Mouse (Mus musculus) bone marrow macrophage, adult 2 months (primary cell): ENCODE data around the gene Fndc8. TPM values are rescaled to one million over a fixed set of nuclear protein-coding genes. Genes with fewer than 3 reads are reported as not detected.

ENCODE experiments used
- H3K27ac ChIP-seq: 2 replicates; pipeline ENCODE4 v1.5.1; 2012; ENCODE audit warnings: low read depth, low read length; ENCODE audit not compliant: insufficient read depth
- H3K4me1 ChIP-seq: 2 replicates; pipeline ENCODE4 v1.6.1; 2012; ENCODE audit warnings: low read length; ENCODE audit not compliant: control insufficient read depth, insufficient read depth
- H3K4me3 ChIP-seq: 2 replicates; pipeline ENCODE4 v1.5.1; 2012; ENCODE audit warnings: mild to moderate bottlenecking, low read length, moderate library complexity; ENCODE audit not compliant: insufficient read depth
- CTCF ChIP-seq: IDR thresholded peaks from 2 replicates; pipeline ENCODE4 v1.5.1; 2012; ENCODE audit warnings: low read depth, mild to moderate bottlenecking, low read length, moderate library complexity
- POLR2A ChIP-seq: IDR thresholded peaks from 2 replicates; pipeline ENCODE4 v1.6.1; 2012; ENCODE audit warnings: mild to moderate bottlenecking, low read depth, low read length, borderline replicate concordance
- polyA plus RNA-seq: library from polyadenylated mRNA; stranded (reverse); fragments of >200 nt; gene quantifications from 2 replicates; pipeline ENCODE4 v1.2.4, GENCODE M21; 2012; ENCODE audit not compliant: missing spikeins, insufficient read depth, insufficient read length

The Fndc8 gene
- polyA plus RNA-seq = not detected in 2 replicates

GRCm38 (mm10) chr11:82891936-82892335, at the start of gene Fndc8:
Gene Fndc8 (plus strand): TSS chr11:82892124.
- Histone ChIP-seq H3K4me1 (no peaks in the 10 kb centered on the region), H3K4me3 (no peak within 1 kb of the TSS), H3K27ac (no peak within 1 kb of the TSS)
- TF ChIP-seq POLR2A (no peak), CTCF (no peak)

- Histone ChIP-seq H3K4me1 (peaks cover 34% of the 10 kb centered on the region), H3K27ac (no peak overlapping the region), H3K4me3 (peak overlapping the region; percentile 51)
- TF ChIP-seq CTCF (no peak), POLR2A (no peak)
Observed at GRCm38 (mm10) chr11:82844771-82845414, 47.0 kb upstream of the Fndc8 start.

GRCm38 (mm10) chr11:82845415-82846078, 46.4 kb upstream of the Fndc8 start:
- peak overlapping the region; percentile 51 for H3K4me3 ChIP-seq
- H3K4me1 ChIP-seq = peaks cover 28% of the 10 kb centered on the region

GRCm38 (mm10) chr11:82846079-82846436, 45.9 kb upstream of the Fndc8 start:
- Histone ChIP-seq H3K4me1 (peaks cover 23% of the 10 kb centered on the region), H3K4me3 (peak overlapping the region; percentile 33), H3K27ac (peak overlapping the region; percentile 27; the same call in 1 of the 2 replicates)
- TF ChIP-seq CTCF (no peak), POLR2A (no peak)

More at GRCm38 (mm10) chr11:82845415-82846078, 46.4 kb upstream of the Fndc8 start:
- no peak for TF ChIP-seq CTCF
- TF ChIP-seq POLR2A = no peak
- peak overlapping the region; percentile 34 for H3K27ac ChIP-seq

- peaks cover 16% of the 10 kb centered on the region for H3K4me1 ChIP-seq
- no peak overlapping the region for H3K27ac ChIP-seq
- H3K4me3 ChIP-seq = no peak overlapping the region
- TF ChIP-seq POLR2A (no peak), CTCF (no peak)
Observed at GRCm38 (mm10) chr11:82846938-82847337, 45.0 kb upstream of the Fndc8 start.

GRCm38 (mm10) chr11:82847571-82848000, 44.3 kb upstream of the Fndc8 start:
- Histone ChIP-seq H3K4me3 (no peak overlapping the region), H3K4me1 (peaks cover 13% of the 10 kb centered on the region), H3K27ac (no peak overlapping the region)
- TF ChIP-seq CTCF (no peak), POLR2A (no peak)

- Histone ChIP-seq H3K27ac (no peak overlapping the region), H3K4me1 (peaks cover 3% of the 10 kb centered on the region)
Observed at GRCm38 (mm10) chr11:82850259-82850658, 41.7 kb upstream of the Fndc8 start.

GRCm38 (mm10) chr11:82852115-82852514, 39.8 kb upstream of the Fndc8 start:
- Histone ChIP-seq H3K4me3 (no peak overlapping the region), H3K27ac (no peak overlapping the region), H3K4me1 (no peaks in the 10 kb centered on the region)
- TF ChIP-seq POLR2A (no peak), CTCF (no peak)

More at GRCm38 (mm10) chr11:82850259-82850658, 41.7 kb upstream of the Fndc8 start:
- no peak overlapping the region for H3K4me3 ChIP-seq
- TF ChIP-seq CTCF = no peak
- TF ChIP-seq POLR2A = no peak

- Histone ChIP-seq H3K4me1 (no peaks in the 10 kb centered on the region), H3K4me3 (no peak overlapping the region), H3K27ac (no peak overlapping the region)
- TF ChIP-seq CTCF = no peak
- TF ChIP-seq POLR2A = no peak
Observed at GRCm38 (mm10) chr11:82852540-82852939, 39.4 kb upstream of the Fndc8 start.

- H3K4me3 ChIP-seq = no peak overlapping the region
- no peak for TF ChIP-seq POLR2A
- no peak for TF ChIP-seq CTCF
- H3K4me1 ChIP-seq = no peaks in the 10 kb centered on the region
- H3K27ac ChIP-seq = no peak overlapping the region
Observed at GRCm38 (mm10) chr11:82852958-82853357, 39.0 kb upstream of the Fndc8 start.
